Mouse (Mus musculus) frontal cortex, postnatal 10 days (tissue): ENCODE data around the gene Ank3.

ENCODE experiments used
- DNase-seq, 2 experiments: peaks; one replicate each; pipeline ENCODE4 v3.0.0; 2022; ENCODE audit warnings: low spot score in 2 of 2, mixed read lengths in 1 of 2

The Ank3 gene

DNA sequence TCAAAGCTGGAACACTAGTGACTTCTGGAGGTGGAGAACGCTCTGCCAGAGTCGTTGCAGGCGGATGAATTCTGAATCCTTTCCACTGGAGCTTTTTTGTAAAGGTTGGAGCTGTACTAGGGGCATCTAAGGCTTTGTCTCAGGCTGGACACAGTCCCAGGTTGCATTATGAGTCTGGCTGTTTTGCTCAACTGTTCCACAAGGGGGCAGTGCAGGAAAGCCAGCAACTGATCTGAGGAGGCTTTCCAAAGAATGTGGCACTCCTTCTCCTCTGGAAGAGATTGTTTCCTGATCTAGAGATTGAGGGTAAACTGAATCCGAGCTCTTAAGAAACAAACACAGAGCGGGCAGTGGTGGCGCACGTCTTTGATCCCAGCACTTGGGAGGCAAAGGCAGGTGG lies 263.8 kb downstream of the Ank3 start:
- DNase-seq: peak; percentile 55 to 73

DNA sequence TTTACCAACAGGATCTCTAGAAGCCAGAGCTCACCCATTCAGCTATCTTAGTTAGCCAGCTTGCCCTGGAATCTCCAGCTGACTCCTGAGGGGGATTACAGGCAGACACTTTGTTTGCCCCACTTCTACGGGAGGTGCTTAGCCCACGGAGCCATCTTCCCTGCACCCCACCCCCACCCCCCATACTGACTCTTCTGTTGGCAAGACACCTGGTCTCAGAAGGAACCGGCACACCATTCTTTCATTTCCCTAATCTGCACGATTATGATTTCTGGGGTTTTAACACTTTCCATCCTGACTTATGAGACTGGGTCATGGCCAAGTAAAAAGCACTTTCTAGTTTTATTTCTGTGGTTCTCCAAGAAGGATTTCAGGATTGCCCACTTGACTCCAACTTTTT lies 268.9 kb downstream of the Ank3 start:
- DNase-seq: no peak

DNA sequence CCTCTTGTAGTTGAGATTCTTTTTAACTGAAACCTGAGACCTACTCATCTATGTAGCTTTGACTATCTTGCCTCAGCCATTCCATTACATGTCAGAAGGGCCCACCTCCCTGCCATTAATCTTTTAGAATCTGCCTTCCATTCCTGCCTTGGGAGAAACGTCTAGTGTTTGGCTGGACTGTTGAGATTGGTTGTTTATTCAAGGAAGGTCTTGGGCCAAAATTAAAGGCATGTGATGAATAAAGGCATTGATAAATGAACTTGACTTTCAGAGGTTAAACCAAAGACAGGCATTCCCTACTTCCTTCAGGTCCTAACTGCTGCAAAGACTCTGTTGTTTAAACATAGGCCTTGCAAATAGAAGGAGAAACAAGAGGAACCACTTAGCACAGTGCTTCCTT lies 271.9 kb downstream of the Ank3 start:
- no peak for DNase-seq

DNA sequence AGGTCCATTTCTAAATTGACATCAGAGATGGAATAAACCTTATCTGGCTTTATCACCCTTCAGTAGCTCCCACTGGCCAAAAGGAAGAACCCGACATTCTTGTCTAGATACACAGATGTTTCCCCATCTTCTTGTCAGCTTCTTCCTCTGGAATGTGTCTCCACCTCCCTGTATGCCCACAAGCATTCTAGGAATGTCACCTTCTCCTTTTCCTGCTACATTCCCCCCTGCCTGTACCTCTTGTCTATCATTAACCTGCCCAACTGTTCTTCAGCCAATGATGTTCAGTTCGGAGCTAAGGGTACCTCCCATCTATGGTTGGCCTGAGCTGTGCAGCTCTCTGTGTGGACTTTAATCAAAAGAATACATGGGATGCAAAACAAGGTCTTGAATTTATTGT lies 272.4 kb downstream of the Ank3 start:
- no peak for DNase-seq

DNA sequence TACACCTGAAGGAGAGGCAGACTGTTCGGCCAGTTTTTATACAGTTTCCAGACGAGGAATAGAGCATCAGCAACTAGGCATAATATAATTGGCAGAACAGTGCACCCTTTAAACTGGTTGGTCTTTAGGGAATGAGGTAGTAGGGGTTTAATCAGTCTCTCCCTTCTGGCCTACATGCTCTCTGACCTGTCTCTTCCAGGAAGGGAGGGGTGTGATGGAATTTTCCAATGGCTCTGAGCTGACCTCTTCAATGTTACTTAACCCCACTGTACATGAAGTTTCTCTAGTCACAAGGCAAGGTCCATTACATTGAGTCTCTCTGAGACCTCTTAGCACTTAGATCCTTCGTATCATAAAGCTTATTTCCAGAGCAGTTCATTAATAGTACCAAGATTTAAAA lies 272.9 kb downstream of the Ank3 start:
- no peak for DNase-seq

DNA sequence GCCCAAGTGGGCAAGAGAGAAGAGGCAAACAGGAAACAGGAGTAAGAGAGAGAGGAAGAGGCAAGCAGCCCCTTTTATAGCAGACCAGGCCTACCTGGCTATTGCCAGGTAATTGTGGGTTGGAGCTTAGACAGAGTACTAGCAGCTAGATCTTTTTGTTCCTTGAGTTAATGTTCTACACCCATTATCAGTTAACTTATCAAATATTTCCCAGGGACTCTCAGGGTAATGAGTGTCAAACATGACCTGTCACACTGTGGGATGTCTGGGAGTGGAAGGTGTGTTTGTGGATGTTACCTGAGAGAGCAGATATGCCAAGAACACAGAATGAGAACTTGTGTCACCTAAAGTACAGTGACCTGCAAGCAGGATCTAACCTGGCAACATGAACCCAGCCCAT lies 274.0 kb downstream of the Ank3 start:
- DNase-seq: no peak

- DNase-seq: no peak
Observed at GRCm38 (mm10) chr10:69678230-69678629, 279.7 kb downstream of the Ank3 start.

DNA sequence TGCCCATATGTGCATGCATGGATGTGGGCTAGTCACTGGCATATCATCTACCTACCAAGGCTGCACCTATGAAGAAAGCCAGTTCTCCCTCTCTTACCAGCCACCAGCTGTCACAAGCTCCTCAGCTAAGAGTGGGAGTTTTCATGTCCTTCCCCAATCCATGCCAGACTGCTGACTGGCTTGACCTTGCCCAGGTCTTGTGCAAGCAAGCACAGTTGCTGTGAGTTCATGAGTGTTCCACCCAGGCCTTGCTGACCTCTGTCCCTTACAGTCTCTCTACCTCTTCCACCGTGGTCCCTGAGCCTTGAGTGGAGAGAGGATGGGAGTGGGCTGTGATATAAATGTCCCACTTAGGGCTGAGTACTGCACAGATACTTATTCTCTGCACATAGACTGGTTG lies 287.8 kb downstream of the Ank3 start:
- DNase-seq: no peak

GRCm38 (mm10) chr10:69689096-69689495 lies 290.5 kb downstream of the Ank3 start:
- DNase-seq: no peak

- DNase-seq: no peak
Observed at GRCm38 (mm10) chr10:69690131-69690960, 291.8 kb downstream of the Ank3 start.

DNA sequence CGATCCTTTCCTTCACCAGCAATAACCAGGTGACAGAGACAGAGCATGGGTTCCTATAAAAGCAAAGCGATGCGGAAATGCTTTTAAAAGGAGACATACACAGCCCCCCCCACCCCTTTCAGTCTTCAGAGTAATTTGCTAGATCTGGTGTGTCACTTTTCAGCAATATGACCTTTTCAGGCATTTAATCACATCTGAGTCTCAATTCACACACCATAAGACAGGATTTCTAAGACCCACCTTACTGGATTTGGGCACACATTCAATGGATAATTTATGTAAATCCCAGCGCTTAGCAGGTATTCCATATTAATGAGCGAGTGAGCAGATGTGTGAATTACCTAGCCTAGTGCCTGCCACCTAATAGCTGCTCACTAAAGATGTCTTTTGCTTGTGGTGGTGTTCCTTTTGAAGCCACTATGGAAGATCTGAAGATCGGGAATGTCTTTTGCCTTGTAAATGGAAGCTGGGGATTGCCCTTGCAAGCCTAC lies 292.4 kb downstream of the Ank3 start:
- no peak for DNase-seq

GRCm38 (mm10) chr10:69696019-69696418 lies 297.4 kb downstream of the Ank3 start:
- DNase-seq: no peak

GRCm38 (mm10) chr10:69698699-69699098 lies 300.1 kb downstream of the Ank3 start:
- no peak for DNase-seq

DNA sequence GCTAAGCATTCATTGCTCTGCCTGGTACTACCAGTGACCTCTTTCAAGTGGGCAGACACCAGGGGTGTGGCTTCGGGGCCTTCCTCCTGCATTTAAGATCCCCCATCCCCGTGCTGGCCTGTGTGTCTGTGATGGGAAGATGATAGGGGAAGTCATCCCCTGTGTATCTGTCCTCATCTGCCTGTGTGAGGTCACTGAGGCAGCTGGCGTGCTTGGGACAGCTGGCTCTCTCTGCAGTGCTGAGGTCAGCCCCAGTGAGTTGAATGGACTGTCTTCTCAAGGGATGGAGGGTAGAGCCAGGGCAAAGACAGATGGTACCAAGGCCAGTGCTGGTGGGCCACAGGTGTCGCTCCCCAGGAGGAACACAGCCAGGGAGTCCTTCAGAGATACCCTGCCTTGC lies 302.7 kb downstream of the Ank3 start:
- no peak for DNase-seq

- peak in 1 of 2 experiments; percentile 27 for DNase-seq
Observed at GRCm38 (mm10) chr10:69705806-69706768, 307.5 kb downstream of the Ank3 start.

DNA sequence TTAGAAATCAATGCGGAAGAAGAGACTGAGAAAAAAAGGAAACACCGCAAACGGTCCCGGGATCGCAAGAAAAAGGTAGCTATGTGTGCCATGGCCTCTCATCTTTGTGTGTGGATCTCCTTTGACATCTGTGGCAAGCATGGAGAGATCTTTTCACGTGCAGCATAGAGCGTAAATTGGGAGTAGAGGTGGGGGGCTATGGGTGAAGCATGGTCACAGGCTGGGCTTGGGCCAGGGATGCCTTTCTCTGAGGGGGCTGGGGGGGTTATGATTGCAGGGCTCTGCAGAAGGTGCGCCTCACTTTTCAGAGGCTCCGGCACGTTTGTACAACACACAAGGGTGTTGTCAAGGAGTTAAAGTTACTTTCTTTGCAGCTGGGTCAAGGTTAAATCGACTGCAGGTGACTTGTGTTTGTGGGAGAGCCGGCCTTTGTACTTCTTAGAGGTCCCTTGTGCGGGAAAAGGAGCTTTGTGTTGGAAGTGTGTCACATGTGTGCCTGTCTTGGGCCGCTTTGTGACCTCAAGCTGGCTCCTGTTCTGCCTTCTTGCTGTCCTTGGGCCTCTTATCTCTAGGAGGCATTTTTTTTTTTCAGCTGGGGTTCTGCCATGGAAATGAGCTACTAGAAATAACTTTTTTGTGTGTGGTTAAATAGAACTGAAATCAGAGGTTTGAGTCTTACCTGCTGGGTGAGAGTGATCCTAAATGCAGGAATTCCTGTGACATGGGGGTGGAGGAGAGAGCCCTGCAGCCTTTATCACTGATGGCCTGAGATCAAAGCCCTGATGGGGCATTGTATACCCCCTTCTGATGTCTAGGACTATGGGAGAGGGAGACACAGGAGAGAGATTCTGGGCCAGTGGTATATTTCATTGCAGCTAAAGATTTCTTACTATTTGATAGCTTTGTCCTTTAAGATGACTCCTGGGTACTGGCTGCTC lies 308.5 kb downstream of the Ank3 start:
- DNase-seq: no peak

- DNase-seq: no peak
Observed at GRCm38 (mm10) chr10:69707844-69708550, 309.4 kb downstream of the Ank3 start.

- no peak for DNase-seq
Observed at GRCm38 (mm10) chr10:69709631-69710030, 311.1 kb downstream of the Ank3 start.

- DNase-seq: peak; percentile 51 to 74
Observed at GRCm38 (mm10) chr10:69710802-69711201, 312.2 kb downstream of the Ank3 start.

GRCm38 (mm10) chr10:69716907-69717306 lies 318.3 kb downstream of the Ank3 start:
- DNase-seq: no peak

GRCm38 (mm10) chr10:69719421-69719820 lies 320.8 kb downstream of the Ank3 start:
- no peak for DNase-seq
